Mouse (Mus musculus) T-helper 17 cell (primary cell): ENCODE results near the gene Slc44a1.

ENCODE experiments used
- in situ Hi-C, 2 experiments: fragments of 300-600 bp; cut with MboI, MseI; formaldehyde crosslinking; loops; 1 replicate in 1 of 2; 2 replicates in 1 of 2; pipeline ENCODE4 v1.15.1; 2025; ENCODE audit warnings: high pct_unique_total_duplicates in 2 of 2

The Slc44a1 gene

GRCm38 (mm10) chr4:53594204-53594603, 154.0 kb downstream of the Slc44a1 start:
- in situ Hi-C loops = loop anchor here (5.0 to 25.0 kb wide), 3 partner anchors 97 to 1151 kb away; no protein-coding TSS in a partner anchor

- in situ Hi-C loops = loop anchor here in 1 of 2 experiments (10.0 to 25.0 kb wide), 2 partner anchors 458 to 1149 kb away; no protein-coding TSS in a partner anchor
These were observed 155.2 kb downstream of the Slc44a1 start for GRCm38 (mm10) chr4:53595246-53596062.

GRCm38 (mm10) chr4:53596063-53596895, 156.1 kb downstream of the Slc44a1 start:
- in situ Hi-C loops = loop anchor here in 1 of 2 experiments (10.0 to 25.0 kb wide), 2 partner anchors 459 to 1149 kb away; no protein-coding TSS in a partner anchor

- in situ Hi-C loops = no loop called here
These were observed 160.2 kb downstream of the Slc44a1 start for GRCm38 (mm10) chr4:53600462-53600861.

GRCm38 (mm10) chr4:53614576-53615225, 174.5 kb downstream of the Slc44a1 start:
- in situ Hi-C loops = no loop called here

GRCm38 (mm10) chr4:53617968-53618367, 177.8 kb downstream of the Slc44a1 start:
- in situ Hi-C loops = no loop called here

GRCm38 (mm10) chr4:53620104-53620503, 179.9 kb downstream of the Slc44a1 start:
- in situ Hi-C loops = no loop called here

GRCm38 (mm10) chr4:53621084-53621483, 180.9 kb downstream of the Slc44a1 start:
- in situ Hi-C loops = no loop called here

- in situ Hi-C loops = no loop called here
These were observed 181.3 kb downstream of the Slc44a1 start for GRCm38 (mm10) chr4:53621490-53621889.

- in situ Hi-C loops = no loop called here
These were observed 183.5 kb downstream of the Slc44a1 start for GRCm38 (mm10) chr4:53623711-53624110.

- in situ Hi-C loops = loop anchor here in 1 of 2 experiments (5.0 kb wide), 2 partner anchors 87 to 212 kb away; partner anchors contain the start of gene Fktn
These were observed 184.6 kb downstream of the Slc44a1 start for GRCm38 (mm10) chr4:53624816-53625215.

GRCm38 (mm10) chr4:53625263-53625662, 185.1 kb downstream of the Slc44a1 start:
- in situ Hi-C loops = loop anchor here in 1 of 2 experiments (5.0 kb wide), 2 partner anchors 87 to 212 kb away; partner anchors contain the start of gene Fktn

- in situ Hi-C loops = loop anchor here in 1 of 2 experiments (5.0 kb wide), 2 partner anchors 83 to 208 kb away; partner anchors contain the start of gene Fktn
These were observed 188.7 kb downstream of the Slc44a1 start for GRCm38 (mm10) chr4:53628924-53629323.

GRCm38 (mm10) chr4:53630963-53631315, 190.7 kb downstream of the Slc44a1 start:
- in situ Hi-C loops = no loop called here

- in situ Hi-C loops = no loop called here
These were observed 191.2 kb downstream of the Slc44a1 start, which contains the start of gene Fsd1l for GRCm38 (mm10) chr4:53631316-53632010. Fsd1l (plus strand) TSS chr4:53631471.

- in situ Hi-C loops = no loop called here
These were observed 191.8 kb downstream of the Slc44a1 start for GRCm38 (mm10) chr4:53632011-53632349.

GRCm38 (mm10) chr4:53635336-53635735, 195.1 kb downstream of the Slc44a1 start:
- in situ Hi-C loops = no loop called here

- in situ Hi-C loops = no loop called here
These were observed 197.2 kb downstream of the Slc44a1 start for GRCm38 (mm10) chr4:53637269-53637909.

GRCm38 (mm10) chr4:53638549-53639123, 198.4 kb downstream of the Slc44a1 start:
- in situ Hi-C loops = no loop called here

GRCm38 (mm10) chr4:53658029-53658428, 217.8 kb downstream of the Slc44a1 start:
- in situ Hi-C loops = no loop called here
